Mouse (Mus musculus) forebrain, postnatal 0 days (tissue): ENCODE measurements at regions not wholly inside any gene's neighbourhood (a gene's known extent, or its start where the extent isn't known, plus 50 kb on each side); places are given as distances from the start of the nearest gene placed in this dataset.

Source experiments
- ATAC-seq: fragments of 200-750 bp; cut with Nextera tagmentation; 2 replicates; pipeline ENCODE4 v1.8.0; 2017; ENCODE audit warnings: mild to moderate bottlenecking, moderate library complexity
- DNase-seq: peaks from one replicate; pipeline ENCODE4 v3.0.0-alpha.2; 2015
- H3K27ac ChIP-seq: fragments of 300-500 bp; sonication (generic); 2 replicates; pipeline ENCODE4 v1.5.1; 2014; ENCODE audit warnings: low read depth, mild to moderate bottlenecking, antibody characterized with exemption, low read length, moderate library complexity, mixed read lengths
- H3K27me3 ChIP-seq: fragments of 300-500 bp; sonication (generic); 2 replicates; pipeline ENCODE4 v1.6.1; 2014; ENCODE audit warnings: mild to moderate bottlenecking, low read length, mixed read lengths; ENCODE audit not compliant: insufficient read depth
- H3K36me3 ChIP-seq: fragments of 300-500 bp; sonication (generic); 2 replicates; pipeline ENCODE4 v1.6.1; 2014; ENCODE audit warnings: mild to moderate bottlenecking, moderate library complexity; ENCODE audit not compliant: insufficient read depth
- H3K4me1 ChIP-seq: fragments of 300-500 bp; sonication (generic); 2 replicates; pipeline ENCODE4 v1.6.1; 2014; ENCODE audit warnings: antibody characterized with exemption; ENCODE audit not compliant: insufficient read depth
- H3K4me2 ChIP-seq: fragments of 300-500 bp; sonication (generic); 2 replicates; pipeline ENCODE4 v1.6.1; 2014; ENCODE audit warnings: low read depth, mild to moderate bottlenecking, moderate library complexity
- H3K4me3 ChIP-seq: fragments of 300-500 bp; sonication (generic); 2 replicates; pipeline ENCODE4 v1.5.1; 2014; ENCODE audit warnings: low read depth, low read length, mixed read lengths
- H3K9ac ChIP-seq: fragments of 300-500 bp; sonication (generic); 2 replicates; pipeline ENCODE4 v1.6.1; 2014; ENCODE audit warnings: mild to moderate bottlenecking
- H3K9me3 ChIP-seq: fragments of 300-500 bp; sonication (generic); 2 replicates; pipeline ENCODE4 v1.6.1; 2016; ENCODE audit warnings: low read length
- CTCF ChIP-seq: sonication (generic); IDR thresholded peaks from 2 replicates; pipeline ENCODE4 v1.5.1; 2016; ENCODE audit warnings: antibody characterized with exemption, control low read depth, low read depth

DNA sequence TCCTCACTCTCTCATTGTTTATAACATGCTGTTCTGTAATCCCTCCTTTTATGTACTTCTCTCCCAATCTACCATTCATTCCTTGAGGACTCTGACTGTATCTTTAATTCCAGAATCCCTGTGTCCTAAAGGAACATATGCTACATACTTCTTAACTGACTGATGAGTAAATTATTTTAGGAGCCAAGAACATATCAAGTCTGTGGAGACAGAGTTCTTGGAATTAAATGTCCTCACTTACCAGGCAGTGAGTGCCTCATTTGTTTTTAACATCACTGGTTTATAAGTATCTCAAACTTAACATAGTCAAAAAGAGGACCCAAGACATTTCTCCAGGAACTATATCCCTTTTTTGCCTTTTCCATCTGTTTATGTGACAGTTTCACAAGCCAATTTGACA, 168.0 kb downstream of the Magee1 start:
- Histone ChIP-seq H3K9ac (no peak overlapping the region), H3K4me2 (no peak overlapping the region), H3K27ac (no peak overlapping the region), H3K27me3 (no peaks in the 10 kb centered on the region), H3K4me3 (no peak overlapping the region), H3K36me3 (no peaks in the 10 kb centered on the region), H3K4me1 (no peaks in the 10 kb centered on the region), H3K9me3 (no peaks in the 10 kb centered on the region)
- no peak for TF ChIP-seq CTCF
- DNase-seq (no peak), ATAC-seq (peak; percentile 68)
